8 mouse cellular contexts compared by ENCODE assay signal in genomic region chr15:96283141-96283540, GRCm38 (mm10). TPM values are rescaled to one million over a fixed set of nuclear protein-coding genes. Genes with fewer than 3 reads are reported as not detected.
DNase-seq lines count a peak whose midpoint lies in the region; ATAC-seq lines count a peak whose summit lies in the region.

No protein-coding gene starts in this region.

- peak overlapping the region; percentile 82; the same call in 1 of the 2 replicates for H3K4me3 ChIP-seq in heart, embryonic 11.5 days (ENCODE audit: low read depth, low read length)
- peak overlapping the region; percentile 95 for H3K4me3 ChIP-seq in hindbrain, embryonic 12.5 days
- H3K4me3 ChIP-seq in midbrain, embryonic 11.5 days (ENCODE audit: low read depth, low read length): peak overlapping the region; percentile 97

- DNase-seq in heart, postnatal 36 days: no peak
- peak; percentile 8 for DNase-seq in T-cell, adult 2 months (ENCODE audit: low spot score)
- no peak for DNase-seq in midbrain, embryonic 11.5 days (ENCODE audit: low spot score, missing footprints)
- DNase-seq in left cerebral cortex, postnatal 10 days (ENCODE audit: extremely low spot score in 1 of 2, low spot score in 2 of 2): no peak
- DNase-seq in left cerebral cortex, adult 18-20 months (ENCODE audit: low spot score in 2 of 2): no peak

- peaks cover 20% of the 10 kb centered on the region for H3K4me1 ChIP-seq in heart, embryonic 11.5 days (ENCODE audit: control insufficient read depth, insufficient read depth, low read length)
- peaks cover 24% of the 10 kb centered on the region for H3K4me1 ChIP-seq in hindbrain, embryonic 12.5 days
- peaks cover 15% of the 10 kb centered on the region for H3K4me1 ChIP-seq in midbrain, embryonic 11.5 days (ENCODE audit: control insufficient read depth, insufficient read depth, low read length)

- 79% methylated on average over 8 of the region's 8 CpGs for WGBS in heart, embryonic 11.5 days (ENCODE audit: insufficient replicate concordance)
- 61% methylated on average over 8 of the region's 8 CpGs for WGBS in hindbrain, embryonic 12.5 days
- WGBS in midbrain, embryonic 11.5 days: 76% methylated on average over 8 of the region's 8 CpGs

- intact Hi-C loops in heart, postnatal 36 days (cut with DNase I): loop anchor here (5.0 to 10.0 kb wide), 6 partner anchors 81 to 521 kb away; partner anchors contain the start of gene Slc38a2
- intact Hi-C loops in left cerebral cortex, postnatal 10 days (cut with DNase I): loop anchor here (10.0 kb wide), 4 partner anchors 268 to 518 kb away; partner anchors contain the start of gene Ano6

- H3K36me3 ChIP-seq in heart, embryonic 11.5 days (ENCODE audit: control insufficient read depth, insufficient read depth, low read length): peaks cover 11% of the 10 kb centered on the region; the same call in 1 of the 2 replicates
- H3K36me3 ChIP-seq in hindbrain, embryonic 12.5 days: peaks cover 22% of the 10 kb centered on the region
- H3K36me3 ChIP-seq in midbrain, embryonic 11.5 days (ENCODE audit: control insufficient read depth, insufficient read depth, low read length): peaks cover 13% of the 10 kb centered on the region

- H3K4me2 ChIP-seq in heart, embryonic 11.5 days: peak overlapping the region; percentile 88
- H3K4me2 ChIP-seq in hindbrain, embryonic 12.5 days (replicated peaks): peak overlapping the region; percentile 85
- H3K4me2 ChIP-seq in midbrain, embryonic 11.5 days: peak overlapping the region; percentile 69

- no peaks in the 10 kb centered on the region for H3K9me3 ChIP-seq in heart, embryonic 11.5 days (replicated peaks; ENCODE audit: control insufficient read depth, low read length)
- H3K9me3 ChIP-seq in hindbrain, embryonic 12.5 days (replicated peaks): 0 out of 2 replicates have a peak, but pooled peaks cover 4% of the 10 kb centered on the region
- no peaks in the 10 kb centered on the region for H3K9me3 ChIP-seq in midbrain, embryonic 11.5 days (ENCODE audit: control insufficient read depth, low read length)

- H3K27me3 ChIP-seq in heart, embryonic 11.5 days (ENCODE audit: control insufficient read depth, insufficient read depth, low read length): no peaks in the 10 kb centered on the region
- no peaks in the 10 kb centered on the region for H3K27me3 ChIP-seq in hindbrain, embryonic 12.5 days
- H3K27me3 ChIP-seq in midbrain, embryonic 11.5 days (ENCODE audit: control insufficient read depth, insufficient read depth, low read length): no peaks in the 10 kb centered on the region

- H3K27ac ChIP-seq in heart, embryonic 11.5 days (ENCODE audit: low read depth, low read length): no peak overlapping the region
- H3K27ac ChIP-seq in hindbrain, embryonic 12.5 days: peak overlapping the region; percentile 40
- no peak overlapping the region for H3K27ac ChIP-seq in midbrain, embryonic 11.5 days (ENCODE audit: low read depth, low read length)

- no peak overlapping the region for H3K9ac ChIP-seq in heart, embryonic 11.5 days (ENCODE audit: low read depth, low read length)
- peak overlapping the region; percentile 35 for H3K9ac ChIP-seq in hindbrain, embryonic 12.5 days
- no peak overlapping the region for H3K9ac ChIP-seq in midbrain, embryonic 11.5 days (ENCODE audit: low read length)

- no peak for ATAC-seq in heart, embryonic 11.5 days (replicated peaks; ENCODE audit: insufficient number of reproducible peaks, low FRiP score, low TSS enrichment)
- no peak for ATAC-seq in hindbrain, embryonic 12.5 days (ENCODE audit: low FRiP score)
- no peak for ATAC-seq in midbrain, embryonic 11.5 days (ENCODE audit: low FRiP score)
- ATAC-seq in erythroid progenitor cell, adult 5-6 weeks (replicated peaks; ENCODE audit: low FRiP score, poor library complexity, severe bottlenecking): no peak

RNA-seq across cellular contexts. Expression of gene Arid2, which starts 4.2 kb away (rescaled TPM):
- 22.0 and 22.6 TPM in 2 replicates for polyA plus RNA-seq in heart, embryonic 11.5 days (2014; fragmentation: Nextera tagmentation; extraction: Ambion mirVana)
- total RNA-seq in heart, postnatal 36 days (2021): 10 to 100 TPM; 23.8 to 25.7 TPM
- polyA plus RNA-seq in hindbrain, embryonic 12.5 days (2016; fragmentation: Nextera tagmentation; extraction: Ambion mirVana): 34.4 and 37.3 TPM in 2 replicates
- polyA plus RNA-seq in midbrain, embryonic 11.5 days (2014; fragmentation: Nextera tagmentation; extraction: Ambion mirVana): 34.8 and 35.5 TPM in 2 replicates
- total RNA-seq in erythroid progenitor cell, adult 5-6 weeks (2015; ENCODE audit: low replicate concordance): 81.3 and 89.0 TPM in 2 replicates
- total RNA-seq in erythroid progenitor cell, adult 5-6 weeks (2017; ENCODE audit: low replicate concordance): 78.7 and 94.4 TPM in 2 replicates
- total RNA-seq in left cerebral cortex, postnatal 10 days (2021): 10 to 100 TPM; 44.1 to 44.9 TPM
- 10 to 100 TPM; 30.8 to 31.0 TPM for total RNA-seq in left cerebral cortex, adult 18-20 months (2021)
